Mouse (Mus musculus) midbrain, embryonic 13.5 days (tissue): ENCODE measurements at regions not wholly inside any gene's neighbourhood (a gene's known extent, or its start where the extent isn't known, plus 50 kb on each side); places are given as distances from the start of the nearest gene placed in this dataset.

Source experiments
- ATAC-seq: fragments of 200-750 bp; cut with Nextera tagmentation; 2 replicates; pipeline ENCODE4 v1.8.0; 2017; ENCODE audit warnings: mild to moderate bottlenecking, moderate TSS enrichment, moderate library complexity
- H3K27ac ChIP-seq: fragments of 300-500 bp; sonication (generic); 2 replicates; pipeline ENCODE4 v1.5.1; 2015; ENCODE audit warnings: inconsistent platforms, mild to moderate bottlenecking, moderate library complexity
- H3K27me3 ChIP-seq: fragments of 300-500 bp; sonication (generic); 2 replicates; pipeline ENCODE4 v1.6.1; 2015; ENCODE audit warnings: mild to moderate bottlenecking, inconsistent platforms
- H3K36me3 ChIP-seq: fragments of 300-500 bp; sonication (generic); 2 replicates; pipeline ENCODE4 v1.6.1; 2015; ENCODE audit warnings: mild to moderate bottlenecking, inconsistent platforms
- H3K4me1 ChIP-seq: fragments of 300-500 bp; sonication (generic); replicated peaks from 2 replicates; pipeline ENCODE4 v1.6.1; 2015; ENCODE audit warnings: inconsistent platforms
- H3K4me2 ChIP-seq: fragments of 300-500 bp; sonication (generic); replicated peaks from 2 replicates; pipeline ENCODE4 v1.6.1; 2015; ENCODE audit warnings: moderate library complexity, mild to moderate bottlenecking, inconsistent platforms
- H3K4me3 ChIP-seq: fragments of 300-500 bp; sonication (generic); replicated peaks from 2 replicates; pipeline ENCODE4 v1.5.1; 2015; ENCODE audit warnings: mild to moderate bottlenecking, inconsistent platforms
- H3K9ac ChIP-seq: fragments of 300-500 bp; sonication (generic); replicated peaks from 2 replicates; pipeline ENCODE4 v1.6.1; 2015; ENCODE audit warnings: mild to moderate bottlenecking, inconsistent platforms
- H3K9me3 ChIP-seq: fragments of 300-500 bp; sonication (generic); 2 replicates; pipeline ENCODE4 v1.6.1; 2016; ENCODE audit warnings: mild to moderate bottlenecking, inconsistent platforms
- WGBS: fragments of 180-500 bp; shearing (Covaris S2); methylation state at CpG from one replicate; pipeline ENCODE4 v1.1.7; 2015; 5-methylcytosine and 5-hydroxymethylcytosine counted together

- Histone ChIP-seq H3K27me3 (peaks cover 13% of the 10 kb centered on the region), H3K4me1 (no peaks in the 10 kb centered on the region), H3K27ac (no peak overlapping the region), H3K9ac (no peak overlapping the region), H3K9me3 (no peaks in the 10 kb centered on the region), H3K36me3 (no peaks in the 10 kb centered on the region), H3K4me2 (no peak overlapping the region), H3K4me3 (no peak overlapping the region)
- WGBS: 82% methylated on average over 13 of the region's 13 CpGs
- no peak for ATAC-seq
These were observed 91.0 kb upstream of the Grik3 start for GRCm38 (mm10) chr4:125399376-125400112.

- no peak for ATAC-seq
- no peak overlapping the region for H3K27ac ChIP-seq
These were observed 93.5 kb upstream of the Grik3 start for GRCm38 (mm10) chr4:125397007-125397461.

GRCm38 (mm10) chr4:125391269-125391668 lies 99.2 kb upstream of the Grik3 start:
- no peak for ATAC-seq
- 68% methylated on average over 6 of the region's 6 CpGs for WGBS
- Histone ChIP-seq H3K9me3 (0 out of 2 replicates have a peak, but pooled peaks cover 4% of the 10 kb centered on the region), H3K27ac (no peak overlapping the region), H3K4me1 (no peaks in the 10 kb centered on the region), H3K4me2 (no peak overlapping the region), H3K4me3 (no peak overlapping the region), H3K9ac (no peak overlapping the region), H3K36me3 (no peaks in the 10 kb centered on the region), H3K27me3 (peaks cover 6% of the 10 kb centered on the region; the same call in 1 of the 2 replicates)

More at GRCm38 (mm10) chr4:125397007-125397461, 93.5 kb upstream of the Grik3 start:
- no peaks in the 10 kb centered on the region for H3K9me3 ChIP-seq
- no peak overlapping the region for H3K4me2 ChIP-seq
- H3K4me3 ChIP-seq: no peak overlapping the region
- 69% methylated on average over 12 of the region's 12 CpGs for WGBS
- H3K4me1 ChIP-seq: no peaks in the 10 kb centered on the region
- H3K36me3 ChIP-seq: no peaks in the 10 kb centered on the region
- peaks cover 3% of the 10 kb centered on the region; the same call in 1 of the 2 replicates for H3K27me3 ChIP-seq
- H3K9ac ChIP-seq: no peak overlapping the region

- Histone ChIP-seq H3K36me3 (no peaks in the 10 kb centered on the region), H3K4me1 (peaks cover 5% of the 10 kb centered on the region), H3K27me3 (peaks cover 3% of the 10 kb centered on the region; the same call in 1 of the 2 replicates), H3K4me3 (no peak overlapping the region), H3K4me2 (no peak overlapping the region), H3K9me3 (0 out of 2 replicates have a peak, but pooled peaks cover 4% of the 10 kb centered on the region), H3K27ac (no peak overlapping the region), H3K9ac (no peak overlapping the region)
- ATAC-seq: no peak
- 64% methylated on average over 4 of the region's 4 CpGs for WGBS
These were observed 104.7 kb upstream of the Grik3 start for GRCm38 (mm10) chr4:125385811-125386210.

GRCm38 (mm10) chr4:125364011-125364410 lies 126.5 kb upstream of the Grik3 start:
- Histone ChIP-seq H3K9me3 (no peaks in the 10 kb centered on the region), H3K4me3 (no peak overlapping the region), H3K27me3 (no peaks in the 10 kb centered on the region; the same call in 1 of the 2 replicates), H3K27ac (peak overlapping the region; percentile 19; the same call in 1 of the 2 replicates), H3K4me2 (no peak overlapping the region), H3K9ac (no peak overlapping the region), H3K4me1 (peaks cover 24% of the 10 kb centered on the region; the same call in 1 of the 2 replicates), H3K36me3 (no peaks in the 10 kb centered on the region)
- ATAC-seq: 0 out of 2 replicates have a peak, but pooled peaks have one; percentile 37
- 35% methylated on average over 9 of the region's 9 CpGs for WGBS

- Histone ChIP-seq H3K4me2 (no peak overlapping the region), H3K36me3 (no peaks in the 10 kb centered on the region), H3K9me3 (no peaks in the 10 kb centered on the region), H3K27me3 (no peaks in the 10 kb centered on the region; the same call in 1 of the 2 replicates), H3K4me3 (no peak overlapping the region), H3K27ac (no peak overlapping the region), H3K4me1 (peaks cover 27% of the 10 kb centered on the region; the same call in 1 of the 2 replicates), H3K9ac (no peak overlapping the region)
- ATAC-seq: no peak
- WGBS: 72% methylated on average over 18 of the region's 18 CpGs
These were observed 128.6 kb upstream of the Grik3 start for GRCm38 (mm10) chr4:125361611-125362520.

GRCm38 (mm10) chr4:125358356-125358755 lies 132.1 kb upstream of the Grik3 start:
- WGBS: 89% methylated on average over 2 of the region's 2 CpGs
- peaks cover 4% of the 10 kb centered on the region; the same call in 1 of the 2 replicates for H3K27me3 ChIP-seq
- no peak overlapping the region for H3K9ac ChIP-seq
- no peak overlapping the region for H3K27ac ChIP-seq
- peaks cover 9% of the 10 kb centered on the region for H3K4me1 ChIP-seq
- H3K4me2 ChIP-seq: no peak overlapping the region
- no peaks in the 10 kb centered on the region for H3K9me3 ChIP-seq
- no peak for ATAC-seq
- H3K36me3 ChIP-seq: no peaks in the 10 kb centered on the region
- H3K4me3 ChIP-seq: no peak overlapping the region

- Histone ChIP-seq H3K4me3 (no peak overlapping the region), H3K36me3 (no peaks in the 10 kb centered on the region), H3K9ac (no peak overlapping the region), H3K4me2 (no peak overlapping the region), H3K9me3 (no peaks in the 10 kb centered on the region), H3K27me3 (peaks cover 4% of the 10 kb centered on the region; the same call in 1 of the 2 replicates), H3K4me1 (peaks cover 9% of the 10 kb centered on the region), H3K27ac (no peak overlapping the region)
- 66% methylated on average over 8 of the region's 8 CpGs for WGBS
- no peak for ATAC-seq
These were observed 134.1 kb upstream of the Grik3 start for GRCm38 (mm10) chr4:125356441-125356840.

GRCm38 (mm10) chr4:125354742-125355141 lies 135.8 kb upstream of the Grik3 start:
- Histone ChIP-seq H3K27ac (no peak overlapping the region), H3K4me2 (no peak overlapping the region), H3K9ac (no peak overlapping the region), H3K27me3 (peaks cover 4% of the 10 kb centered on the region; the same call in 1 of the 2 replicates), H3K4me1 (peaks cover 9% of the 10 kb centered on the region), H3K36me3 (no peaks in the 10 kb centered on the region), H3K9me3 (no peaks in the 10 kb centered on the region), H3K4me3 (no peak overlapping the region)
- WGBS: 31% methylated on average over 3 of the region's 3 CpGs
- no peak for ATAC-seq

- WGBS: 76% methylated on average over 1 of the region's 1 CpGs
These were observed 140.4 kb upstream of the Grik3 start for GRCm38 (mm10) chr4:125350056-125350455.

GRCm38 (mm10) chr4:125339056-125339455 lies 151.4 kb upstream of the Grik3 start:
- no peaks in the 10 kb centered on the region for H3K9me3 ChIP-seq
- H3K27ac ChIP-seq: no peak overlapping the region
- no peak overlapping the region for H3K9ac ChIP-seq
- no peak overlapping the region for H3K4me2 ChIP-seq
- no peaks in the 10 kb centered on the region for H3K4me1 ChIP-seq
- H3K27me3 ChIP-seq: no peaks in the 10 kb centered on the region
- H3K36me3 ChIP-seq: no peaks in the 10 kb centered on the region
- WGBS: 73% methylated on average over 2 of the region's 2 CpGs
- no peak overlapping the region for H3K4me3 ChIP-seq
- ATAC-seq: no peak

More at GRCm38 (mm10) chr4:125350056-125350455, 140.4 kb upstream of the Grik3 start:
- H3K9ac ChIP-seq: no peak overlapping the region
- ATAC-seq: no peak
- H3K36me3 ChIP-seq: no peaks in the 10 kb centered on the region
- no peak overlapping the region for H3K4me3 ChIP-seq
- H3K9me3 ChIP-seq: no peaks in the 10 kb centered on the region
- H3K4me2 ChIP-seq: no peak overlapping the region
- no peaks in the 10 kb centered on the region for H3K27me3 ChIP-seq
- peaks cover 6% of the 10 kb centered on the region for H3K4me1 ChIP-seq
- no peak overlapping the region for H3K27ac ChIP-seq

GRCm38 (mm10) chr4:125328806-125329205 lies 161.7 kb upstream of the Grik3 start:
- Histone ChIP-seq H3K4me1 (no peaks in the 10 kb centered on the region; the same call in 1 of the 2 replicates), H3K9ac (no peak overlapping the region), H3K4me2 (no peak overlapping the region), H3K36me3 (no peaks in the 10 kb centered on the region), H3K4me3 (no peak overlapping the region), H3K27ac (no peak overlapping the region), H3K27me3 (no peaks in the 10 kb centered on the region), H3K9me3 (no peaks in the 10 kb centered on the region)
- no peak for ATAC-seq
- 33% methylated on average over 3 of the region's 3 CpGs for WGBS
